Mouse (Mus musculus) forebrain, embryonic 11.5 days (tissue): ENCODE measurements around the gene Gpnmb. TPM values are rescaled to one million over a fixed set of nuclear protein-coding genes. Genes with fewer than 3 reads are reported as not detected.

Experiments used
- ATAC-seq: fragments of 200-750 bp; cut with Nextera tagmentation; replicated peaks from 2 replicates; pipeline ENCODE4 v1.8.0; 2017; ENCODE audit warnings: moderate TSS enrichment; ENCODE audit not compliant: low FRiP score
- DNase-seq: peaks from one replicate; pipeline ENCODE4 v3.0.0-alpha.2; 2017; ENCODE audit warnings: low spot score
- H3K27ac ChIP-seq: fragments of 300-500 bp; sonication (generic); 2 replicates; pipeline ENCODE4 v1.5.1; 2014; ENCODE audit warnings: low read depth, low read length
- H3K27me3 ChIP-seq: fragments of 300-500 bp; sonication (generic); 2 replicates; pipeline ENCODE4 v1.6.1; 2014; ENCODE audit warnings: mild to moderate bottlenecking, low read length, mixed read lengths; ENCODE audit not compliant: control insufficient read depth, insufficient read depth
- H3K36me3 ChIP-seq: fragments of 300-500 bp; sonication (generic); 2 replicates; pipeline ENCODE4 v1.6.1; 2014; ENCODE audit warnings: mild to moderate bottlenecking, low read length, moderate library complexity, mixed read lengths; ENCODE audit not compliant: control insufficient read depth, insufficient read depth
- H3K4me1 ChIP-seq: fragments of 300-500 bp; sonication (generic); replicated peaks from 2 replicates; pipeline ENCODE4 v1.6.1; 2014; ENCODE audit warnings: low read length, mixed read lengths; ENCODE audit not compliant: control insufficient read depth, insufficient read depth
- H3K4me2 ChIP-seq: fragments of 300-500 bp; sonication (generic); 2 replicates; pipeline ENCODE4 v1.6.1; 2014; ENCODE audit warnings: low read depth, mild to moderate bottlenecking, low read length, moderate library complexity, mixed read lengths; ENCODE audit not compliant: severe bottlenecking
- H3K4me3 ChIP-seq: fragments of 300-500 bp; sonication (generic); 2 replicates; pipeline ENCODE4 v1.5.1; 2014; ENCODE audit warnings: low read depth, low read length
- H3K9ac ChIP-seq: fragments of 300-500 bp; sonication (generic); 2 replicates; pipeline ENCODE4 v1.6.1; 2014; ENCODE audit warnings: low read length
- H3K9me3 ChIP-seq: fragments of 300-500 bp; sonication (generic); 2 replicates; pipeline ENCODE4 v1.6.1; 2016; ENCODE audit warnings: low read length, mixed read lengths; ENCODE audit not compliant: control insufficient read depth
- WGBS: fragments of 180-500 bp; shearing (Covaris S2); extraction: QIAGEN DNeasy Blood & Tissue Kit; methylation state at CpG from one replicate; pipeline ENCODE4 v1.1.7; 2014; 5-methylcytosine and 5-hydroxymethylcytosine counted together
- polyA plus RNA-seq: library from polyadenylated mRNA; unstranded; fragments of >200 nt; fragmentation: Nextera tagmentation; extraction: Ambion mirVana; gene quantifications from 2 replicates; pipeline ENCODE4 v1.2.1, GENCODE M21; 2014

Gene Gpnmb
- polyA plus RNA-seq, 1 experiment from 2014 or later, result 0.51 TPM

DNA sequence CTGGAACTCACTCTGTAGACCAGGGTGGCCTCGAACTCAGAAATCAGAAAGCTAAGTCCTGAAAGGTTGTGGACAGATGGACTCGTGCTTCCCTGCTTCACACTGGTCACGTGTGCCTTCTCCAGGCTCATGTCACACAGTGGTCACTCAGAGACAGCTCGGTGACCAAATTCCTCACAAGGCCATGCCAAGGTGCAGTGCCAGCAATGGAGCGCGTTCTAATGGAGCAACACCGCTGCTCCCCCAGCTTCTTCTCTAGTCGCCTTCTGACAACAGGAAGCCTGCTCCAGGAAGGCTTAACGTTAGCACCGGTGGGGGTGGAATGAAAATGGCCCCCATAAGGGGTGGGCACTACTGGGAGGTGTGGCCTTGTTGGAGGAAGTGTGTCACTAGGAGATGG, 58.6 kb downstream of the Gpnmb start:
- H3K4me3 ChIP-seq, result no peak overlapping the region
- H3K27ac ChIP-seq, result no peak overlapping the region
- H3K36me3 ChIP-seq, result peaks cover 7% of the 10 kb centered on the region; the same call in 1 of the 2 replicates
- ATAC-seq (no peak), DNase-seq (no peak)
- no peaks in the 10 kb centered on the region for H3K4me1 ChIP-seq
- WGBS, result 94% methylated on average over 10 of the region's 10 CpGs
- H3K27me3 ChIP-seq, result no peaks in the 10 kb centered on the region
- H3K4me2 ChIP-seq, result no peak overlapping the region
- H3K9ac ChIP-seq, result no peak overlapping the region
- no peaks in the 10 kb centered on the region for H3K9me3 ChIP-seq

- Histone ChIP-seq H3K9ac (no peak overlapping the region), H3K4me2 (no peak overlapping the region), H3K9me3 (no peaks in the 10 kb centered on the region), H3K27ac (no peak overlapping the region), H3K27me3 (no peaks in the 10 kb centered on the region), H3K4me3 (no peak overlapping the region), H3K36me3 (peaks cover 4% of the 10 kb centered on the region; the same call in 1 of the 2 replicates), H3K4me1 (no peaks in the 10 kb centered on the region)
- ATAC-seq, result no peak
- WGBS, result 90% methylated on average over 7 of the region's 7 CpGs
- DNase-seq, result no peak
Measured at GRCm38 (mm10) chr6:49096421-49096820, 60.1 kb downstream of the Gpnmb start.

DNA sequence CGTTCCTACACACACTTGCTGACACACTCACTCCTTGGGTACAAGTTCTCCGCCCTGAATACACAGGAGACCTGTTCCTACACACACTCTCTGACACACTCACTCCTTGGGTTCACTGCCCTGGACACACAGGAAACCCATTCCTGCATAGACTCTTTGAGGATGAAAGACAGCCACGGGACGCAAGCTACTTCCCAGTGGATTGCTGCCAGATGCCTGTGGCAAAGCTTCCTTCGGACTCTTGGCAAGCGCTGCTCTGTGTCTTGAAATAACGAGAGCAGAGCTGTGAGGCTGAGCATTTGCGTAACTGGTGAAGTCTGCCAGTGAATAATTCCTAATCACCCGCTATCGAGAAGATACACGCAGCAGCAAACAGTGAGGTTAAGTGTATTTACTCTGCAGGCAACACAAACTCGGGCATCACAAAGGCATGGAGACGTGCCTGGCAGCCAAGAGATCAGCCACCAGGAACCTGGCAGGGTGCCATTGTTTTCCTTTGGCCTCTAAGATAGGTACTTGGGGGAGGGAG, 60.7 kb downstream of the Gpnmb start:
- Histone ChIP-seq H3K4me1 (no peaks in the 10 kb centered on the region), H3K4me3 (no peak overlapping the region), H3K4me2 (no peak overlapping the region), H3K9me3 (no peaks in the 10 kb centered on the region), H3K9ac (no peak overlapping the region), H3K27me3 (no peaks in the 10 kb centered on the region), H3K36me3 (peaks cover 4% of the 10 kb centered on the region; the same call in 1 of the 2 replicates), H3K27ac (no peak overlapping the region)
- WGBS, result 73% methylated on average over 13 of the region's 13 CpGs
- ATAC-seq, result no peak
- no peak for DNase-seq

DNA sequence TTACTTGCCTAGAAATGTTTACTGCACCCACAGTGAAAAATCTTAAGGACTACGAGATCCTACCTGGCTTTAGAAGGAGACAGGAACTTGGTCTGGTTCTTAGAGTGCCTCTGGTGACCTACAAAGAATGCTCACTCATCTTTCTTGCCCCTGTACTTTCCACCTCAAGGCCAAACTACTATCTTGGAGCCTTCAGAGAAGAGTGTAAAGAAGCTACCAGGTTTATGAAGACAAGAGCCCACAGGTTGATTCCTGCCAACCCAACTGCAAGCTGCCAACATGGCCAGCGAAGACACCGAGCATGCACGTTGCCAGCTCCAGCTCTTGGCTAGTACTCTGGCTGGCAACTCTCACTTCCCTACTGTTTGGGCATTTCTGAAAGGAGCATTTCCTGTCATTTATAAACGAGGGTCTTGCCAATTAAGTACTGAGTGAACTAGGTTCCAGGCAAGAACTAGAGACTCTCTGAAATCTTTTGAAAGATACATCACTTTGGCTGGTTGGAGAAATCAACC, 61.3 kb downstream of the Gpnmb start:
- Histone ChIP-seq H3K9me3 (no peaks in the 10 kb centered on the region), H3K27ac (no peak overlapping the region), H3K36me3 (peaks cover 2% of the 10 kb centered on the region; the same call in 1 of the 2 replicates), H3K4me2 (no peak overlapping the region), H3K27me3 (no peaks in the 10 kb centered on the region), H3K4me3 (no peak overlapping the region), H3K4me1 (no peaks in the 10 kb centered on the region), H3K9ac (no peak overlapping the region)
- ATAC-seq (no peak), DNase-seq (no peak)
- WGBS, result 89% methylated on average over 5 of the region's 5 CpGs

- Histone ChIP-seq H3K9me3 (no peaks in the 10 kb centered on the region), H3K27me3 (no peaks in the 10 kb centered on the region), H3K4me3 (no peak overlapping the region), H3K4me2 (no peak overlapping the region), H3K27ac (no peak overlapping the region), H3K36me3 (no peaks in the 10 kb centered on the region; the same call in 1 of the 2 replicates), H3K4me1 (no peaks in the 10 kb centered on the region), H3K9ac (no peak overlapping the region)
- ATAC-seq (no peak), DNase-seq (no peak)
- WGBS, result 91% methylated on average over 1 of the region's 1 CpGs
Measured at GRCm38 (mm10) chr6:49099086-49099485, 62.7 kb downstream of the Gpnmb start.

- Histone ChIP-seq H3K4me1 (no peaks in the 10 kb centered on the region), H3K4me2 (no peak overlapping the region), H3K27ac (no peak overlapping the region), H3K4me3 (no peak overlapping the region), H3K9ac (no peak overlapping the region), H3K36me3 (peaks cover 8% of the 10 kb centered on the region; the same call in 1 of the 2 replicates), H3K9me3 (no peaks in the 10 kb centered on the region), H3K27me3 (no peaks in the 10 kb centered on the region)
- ATAC-seq (no peak), DNase-seq (no peak)
- WGBS, result 91% methylated on average over 15 of the region's 15 CpGs
Measured at GRCm38 (mm10) chr6:49106746-49107500, 70.6 kb downstream of the Gpnmb start.

DNA sequence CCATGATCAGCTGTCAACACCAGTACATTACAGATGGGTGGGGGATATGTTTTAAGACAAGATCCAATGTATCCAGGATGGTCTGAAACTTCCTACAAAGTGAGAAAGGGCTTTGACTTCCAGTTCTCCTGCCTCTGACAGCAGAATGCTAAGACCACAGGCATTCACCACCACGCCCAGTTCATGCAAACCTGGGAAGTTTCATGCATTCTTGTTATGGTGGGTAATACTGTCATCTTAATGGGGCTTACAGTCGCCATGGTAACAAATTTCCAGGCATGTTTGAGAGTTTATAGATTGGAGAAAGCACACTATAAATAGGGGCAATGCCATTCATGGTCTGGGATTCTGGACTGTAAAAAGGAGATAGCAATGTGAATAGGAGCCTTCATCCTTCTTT, 72.8 kb downstream of the Gpnmb start:
- 92% methylated on average over 2 of the region's 2 CpGs for WGBS
- Histone ChIP-seq H3K9me3 (no peaks in the 10 kb centered on the region), H3K27ac (no peak overlapping the region), H3K4me1 (no peaks in the 10 kb centered on the region), H3K4me3 (no peak overlapping the region), H3K4me2 (no peak overlapping the region), H3K27me3 (no peaks in the 10 kb centered on the region), H3K36me3 (peaks cover 8% of the 10 kb centered on the region; the same call in 1 of the 2 replicates), H3K9ac (no peak overlapping the region)
- no peak for ATAC-seq
- no peak for DNase-seq

GRCm38 (mm10) chr6:49113895-49114294, 77.5 kb downstream of the Gpnmb start:
- Histone ChIP-seq H3K27ac (no peak overlapping the region), H3K4me1 (no peaks in the 10 kb centered on the region), H3K27me3 (no peaks in the 10 kb centered on the region), H3K9me3 (no peaks in the 10 kb centered on the region), H3K4me2 (no peak overlapping the region), H3K4me3 (no peak overlapping the region), H3K36me3 (no peaks in the 10 kb centered on the region; the same call in 1 of the 2 replicates), H3K9ac (no peak overlapping the region)
- DNase-seq, result no peak
- no peak for ATAC-seq
- 92% methylated on average over 7 of the region's 7 CpGs for WGBS
